Mouse (Mus musculus) stomach, embryonic 15.5 days (tissue): ENCODE measurements around the gene Mpzl2. TPM values are rescaled to one million over a fixed set of nuclear protein-coding genes. Genes with fewer than 3 reads are reported as not detected.

ENCODE experiments used
- ATAC-seq: fragments of 200-750 bp; cut with Nextera tagmentation; 2 replicates; pipeline ENCODE4 v1.8.0; 2017; ENCODE audit warnings: low read depth, moderate number of reproducible peaks, moderate TSS enrichment; ENCODE audit not compliant: insufficient read depth, low FRiP score
- H3K27ac ChIP-seq: fragments of 300-500 bp; sonication (generic); 2 replicates; pipeline ENCODE4 v1.5.1; 2015; ENCODE audit warnings: mild to moderate bottlenecking, inconsistent platforms
- H3K27me3 ChIP-seq: fragments of 300-500 bp; sonication (generic); replicated peaks from 2 replicates; pipeline ENCODE4 v1.6.1; 2015; ENCODE audit warnings: inconsistent platforms
- H3K36me3 ChIP-seq: fragments of 300-500 bp; sonication (generic); 2 replicates; pipeline ENCODE4 v1.6.1; 2015; ENCODE audit warnings: inconsistent platforms
- H3K4me1 ChIP-seq: fragments of 300-500 bp; sonication (generic); 2 replicates; pipeline ENCODE4 v1.6.1; 2015; ENCODE audit warnings: inconsistent platforms
- H3K4me2 ChIP-seq: fragments of 300-500 bp; sonication (generic); 2 replicates; pipeline ENCODE4 v1.6.1; 2015; ENCODE audit warnings: mild to moderate bottlenecking, inconsistent platforms
- H3K4me3 ChIP-seq: fragments of 300-500 bp; sonication (generic); replicated peaks from 2 replicates; pipeline ENCODE4 v1.5.1; 2015; ENCODE audit warnings: inconsistent platforms
- H3K9ac ChIP-seq: fragments of 300-500 bp; sonication (generic); 2 replicates; pipeline ENCODE4 v1.6.1; 2015; ENCODE audit warnings: inconsistent platforms
- H3K9me3 ChIP-seq: fragments of 300-500 bp; sonication (generic); 2 replicates; pipeline ENCODE4 v1.6.1; 2016; ENCODE audit warnings: inconsistent platforms
- WGBS: fragments of 180-500 bp; shearing (Covaris S2); methylation state at CpG from one replicate; pipeline ENCODE4 v1.1.7; 2015; 5-methylcytosine and 5-hydroxymethylcytosine counted together
- polyA plus RNA-seq: library from polyadenylated mRNA; unstranded; fragments of >200 nt; fragmentation: Nextera tagmentation; extraction: Ambion mirVana; gene quantifications from 2 replicates; pipeline ENCODE4 v1.2.1, GENCODE M21; 2015

Gene Mpzl2
- polyA plus RNA-seq, 1 experiment from 2014 or later, result 31.4 TPM

GRCm38 (mm10) chr9:45090811-45091210 lies 51.2 kb downstream of the Mpzl2 start:
- no peak overlapping the region for H3K27ac ChIP-seq
- H3K9ac ChIP-seq, result no peak overlapping the region
- no peaks in the 10 kb centered on the region for H3K4me1 ChIP-seq
- WGBS, result 72% methylated on average over 3 of the region's 3 CpGs
- ATAC-seq, result no peak
- H3K36me3 ChIP-seq, result no peaks in the 10 kb centered on the region
- no peaks in the 10 kb centered on the region for H3K9me3 ChIP-seq
- no peak overlapping the region for H3K4me2 ChIP-seq
- no peaks in the 10 kb centered on the region for H3K27me3 ChIP-seq
- H3K4me3 ChIP-seq, result no peak overlapping the region

- Histone ChIP-seq H3K9me3 (no peaks in the 10 kb centered on the region), H3K4me3 (no peak overlapping the region), H3K4me2 (no peak overlapping the region), H3K9ac (no peak overlapping the region), H3K4me1 (no peaks in the 10 kb centered on the region), H3K36me3 (no peaks in the 10 kb centered on the region), H3K27ac (no peak overlapping the region), H3K27me3 (no peaks in the 10 kb centered on the region)
- ATAC-seq, result no peak
- 48% methylated on average over 4 of the region's 4 CpGs for WGBS
Measured at GRCm38 (mm10) chr9:45092641-45093040, 53.0 kb downstream of the Mpzl2 start.

GRCm38 (mm10) chr9:45095149-45095937 lies 55.7 kb downstream of the Mpzl2 start:
- Histone ChIP-seq H3K9me3 (no peaks in the 10 kb centered on the region), H3K4me2 (no peak overlapping the region), H3K27ac (no peak overlapping the region), H3K36me3 (no peaks in the 10 kb centered on the region), H3K9ac (no peak overlapping the region), H3K27me3 (no peaks in the 10 kb centered on the region), H3K4me3 (no peak overlapping the region), H3K4me1 (no peaks in the 10 kb centered on the region)
- WGBS, result 75% methylated on average over 6 of the region's 6 CpGs
- ATAC-seq, result no peak

DNA sequence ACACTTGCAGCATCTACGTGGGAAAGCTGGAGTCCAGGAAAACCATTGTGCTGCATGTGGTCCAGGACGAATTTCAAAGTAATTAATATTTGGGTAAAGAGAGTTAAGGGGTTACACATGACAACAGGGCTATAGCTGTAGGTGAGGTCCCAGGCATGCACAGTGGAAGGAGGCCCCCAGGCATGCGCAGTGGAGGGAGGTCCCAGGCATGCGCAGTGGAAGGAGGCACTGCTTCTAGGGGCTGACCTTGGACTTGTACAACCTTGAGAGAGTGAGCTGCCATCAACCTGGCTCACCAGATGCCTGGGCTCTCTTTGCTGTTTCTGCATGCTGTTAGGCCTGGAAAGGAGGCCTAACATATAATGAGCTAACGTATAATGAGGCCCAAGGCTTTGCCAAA lies 58.3 kb downstream of the Mpzl2 start:
- Histone ChIP-seq H3K27me3 (no peaks in the 10 kb centered on the region), H3K27ac (no peak overlapping the region), H3K9ac (no peak overlapping the region), H3K4me3 (no peak overlapping the region), H3K4me1 (no peaks in the 10 kb centered on the region), H3K36me3 (no peaks in the 10 kb centered on the region), H3K9me3 (no peaks in the 10 kb centered on the region), H3K4me2 (no peak overlapping the region)
- WGBS, result 80% methylated on average over 5 of the region's 5 CpGs
- ATAC-seq, result no peak

DNA sequence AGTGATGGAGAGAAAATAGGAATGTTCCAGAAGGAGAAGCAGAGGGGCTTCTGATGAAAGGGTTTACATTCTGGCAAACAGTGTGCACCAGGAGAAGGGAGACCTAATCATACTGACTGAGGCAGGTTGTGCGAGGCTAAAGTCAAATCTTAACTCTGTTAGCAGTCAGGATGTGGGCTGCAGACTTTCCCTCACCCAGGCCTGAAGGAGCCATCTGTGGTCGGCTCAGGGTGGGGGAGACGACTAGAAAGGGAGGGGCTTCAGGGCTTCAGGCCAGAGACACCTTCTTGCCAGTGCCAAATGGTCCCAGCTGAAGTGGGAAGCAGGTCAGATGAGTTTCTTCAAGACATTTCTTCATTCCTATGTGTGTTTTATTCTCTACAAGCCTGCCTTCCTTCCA lies 58.8 kb downstream of the Mpzl2 start:
- WGBS, result 33% methylated on average over 3 of the region's 3 CpGs

DNA sequence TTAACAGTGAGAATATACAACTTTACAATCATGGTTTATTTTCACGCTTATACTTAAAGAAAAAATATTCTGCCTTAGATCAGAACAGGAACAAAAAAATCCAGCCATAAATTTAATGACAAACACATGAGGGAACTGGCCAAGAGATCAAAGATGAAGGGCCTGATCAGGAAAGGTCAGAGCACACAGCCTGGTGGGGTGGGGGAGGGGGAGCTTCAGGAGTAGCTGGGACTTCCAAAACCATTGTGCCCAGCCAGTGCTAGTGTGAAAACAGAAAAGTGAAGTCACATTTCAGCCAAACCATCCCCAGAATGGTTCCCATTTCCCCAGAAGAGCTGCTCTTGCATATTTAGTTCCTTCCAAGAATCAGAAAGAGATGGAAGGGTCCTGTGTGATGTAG lies 62.9 kb downstream of the Mpzl2 start:
- Histone ChIP-seq H3K9ac (no peak overlapping the region), H3K4me3 (no peak overlapping the region), H3K4me1 (no peaks in the 10 kb centered on the region), H3K9me3 (no peaks in the 10 kb centered on the region), H3K36me3 (no peaks in the 10 kb centered on the region), H3K27ac (peak overlapping the region; percentile 57; the same call in 1 of the 2 replicates), H3K27me3 (no peaks in the 10 kb centered on the region), H3K4me2 (no peak overlapping the region)
- WGBS, result 86% methylated on average over 1 of the region's 1 CpGs
- ATAC-seq, result no peak

More for the DNA sequence above, 58.8 kb downstream of the Mpzl2 start:
- Histone ChIP-seq H3K9me3 (no peaks in the 10 kb centered on the region), H3K36me3 (no peaks in the 10 kb centered on the region), H3K4me2 (no peak overlapping the region), H3K27ac (no peak overlapping the region), H3K9ac (no peak overlapping the region), H3K27me3 (no peaks in the 10 kb centered on the region), H3K4me1 (no peaks in the 10 kb centered on the region), H3K4me3 (no peak overlapping the region)
- no peak for ATAC-seq

DNA sequence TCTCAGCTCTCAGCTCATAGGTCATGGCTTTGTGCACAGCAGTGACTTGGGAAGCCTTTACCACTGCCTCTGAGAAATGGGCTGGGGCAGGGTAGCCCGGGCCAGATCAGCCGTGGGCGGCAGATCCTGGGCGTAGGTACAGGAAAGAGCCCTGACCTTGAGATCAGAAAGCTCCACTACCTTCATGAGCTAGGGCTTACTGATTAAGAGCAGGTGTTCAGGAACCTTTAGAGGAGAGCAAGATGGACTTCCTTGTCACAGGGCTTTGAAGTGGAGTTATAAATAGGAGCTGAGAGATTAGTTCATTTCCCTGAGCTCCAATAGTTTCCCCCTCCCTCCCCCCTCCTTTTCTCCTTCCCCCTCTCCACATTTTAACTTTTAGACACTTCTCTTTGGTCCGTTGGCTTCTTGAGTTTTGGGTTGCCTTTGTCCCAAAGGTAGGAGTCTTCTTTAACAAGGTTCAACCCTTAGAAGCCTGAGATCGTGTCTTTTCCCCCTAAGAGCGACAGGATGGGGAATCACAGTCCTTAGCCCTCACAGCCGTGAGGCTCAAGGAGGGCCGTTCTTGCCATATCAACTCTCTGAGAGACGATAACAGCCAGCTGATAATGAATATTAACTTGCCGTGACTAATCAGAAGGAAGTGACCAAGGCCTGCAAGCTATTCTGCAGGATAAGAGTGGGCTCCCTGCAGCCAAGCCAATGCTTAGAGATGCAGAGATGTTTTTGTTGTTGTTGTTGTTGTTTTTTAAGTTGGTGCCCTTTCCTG lies 63.8 kb downstream of the Mpzl2 start:
- Histone ChIP-seq H3K9ac (no peak overlapping the region), H3K4me2 (no peak overlapping the region), H3K4me1 (no peaks in the 10 kb centered on the region), H3K9me3 (no peaks in the 10 kb centered on the region), H3K27me3 (no peaks in the 10 kb centered on the region), H3K36me3 (no peaks in the 10 kb centered on the region), H3K4me3 (no peak overlapping the region), H3K27ac (peak overlapping the region; percentile 57)
- ATAC-seq, result peak; percentile 82
- WGBS, result 54% methylated on average over 11 of the region's 11 CpGs

Other genes starting within 250 kb of the Mpzl2 start
- 3.4 and 3.8 TPM in 2 replicates for gene Tmem25, start 240.5 kb upstream of the Mpzl2 start, polyA plus RNA-seq
- 2.3 and 9.4 TPM in 2 replicates for gene Ttc36, start 236.7 kb upstream of the Mpzl2 start, polyA plus RNA-seq
- gene Kmt2a, start 158.5 kb upstream of the Mpzl2 start, polyA plus RNA-seq, result 14.1 and 14.2 TPM in 2 replicates
- 757 and 776 TPM in 2 replicates for gene Atp5l, start 119.1 kb upstream of the Mpzl2 start, polyA plus RNA-seq
- gene Ube4a, start 74.2 kb upstream of the Mpzl2 start, polyA plus RNA-seq, result 25.7 and 28.4 TPM in 2 replicates
- 0.43 and 1.0 TPM in 2 replicates for gene Cd3g, start 59.4 kb upstream of the Mpzl2 start, polyA plus RNA-seq
- 0.10 TPM in 1 of 2 replicates, not detected in the other for gene Cd3d, start 58.0 kb upstream of the Mpzl2 start, polyA plus RNA-seq
- 2.1 and 2.5 TPM in 2 replicates for gene Cd3e, start 30.2 kb upstream of the Mpzl2 start, polyA plus RNA-seq
- 6.4 and 7.8 TPM in 2 replicates for gene Mpzl3, start 15.4 kb downstream of the Mpzl2 start, polyA plus RNA-seq
- 24.3 and 25.6 TPM in 2 replicates for gene Jaml, start 39.4 kb downstream of the Mpzl2 start, polyA plus RNA-seq
- 3.9 and 4.2 TPM in 2 replicates for gene Scn2b, start 78.0 kb downstream of the Mpzl2 start, polyA plus RNA-seq
- 0.27 and 0.34 TPM in 2 replicates for gene Scn4b, start 98.6 kb downstream of the Mpzl2 start, polyA plus RNA-seq
- gene BC049352, start 142.2 kb downstream of the Mpzl2 start, polyA plus RNA-seq, result 0.23 TPM in 1 of 2 replicates, not detected in the other
- 24.2 and 26.7 TPM in 2 replicates for gene Tmprss4, start 164.3 kb downstream of the Mpzl2 start, polyA plus RNA-seq
- gene Il10ra, start 229.3 kb downstream of the Mpzl2 start, polyA plus RNA-seq, result 1.7 TPM in 2 replicates